Mouse (Mus musculus) MEL-GATA-1-ER (cell line): ENCODE measurements around the gene 4931422A03Rik.
"Not testable (repeated sequence)": the region's sequence is repeated elsewhere in the genome, so short reads cannot be mapped to it uniquely, and the experiment has no call there.

Experiments used
- DNase-seq: peaks from one replicate; pipeline ENCODE4 v3.0.0-alpha.2; 2012; ENCODE audit warnings: low read depth; ENCODE audit errors: extremely low read depth

Gene 4931422A03Rik

GRCm38 (mm10) chr2:104027458-104028138, 563 bp downstream of the 4931422A03Rik start, which contains the start of gene Fbxo3:
Gene Fbxo3, plus strand, starts transcription at chr2:104027721.
- DNase-seq = peak; percentile 29

DNA sequence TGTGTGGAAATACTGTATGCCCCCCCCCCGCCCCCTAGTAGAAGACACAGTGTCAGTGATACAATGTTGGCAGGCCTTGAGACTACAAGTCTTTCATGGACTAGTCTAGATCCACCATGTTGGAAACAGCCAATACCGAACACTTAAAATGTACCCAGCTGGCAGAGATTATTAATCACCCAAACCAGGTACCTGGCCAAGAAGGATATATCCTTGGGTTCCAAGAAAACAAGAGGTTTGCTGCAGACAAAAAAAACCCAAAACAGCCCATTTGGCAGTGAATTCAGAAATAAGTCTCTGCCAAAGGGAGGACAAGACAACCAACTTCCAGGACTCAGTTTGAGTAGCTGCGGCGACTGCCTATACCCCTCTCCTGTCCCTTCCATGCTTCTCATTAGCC, 3.5 kb downstream of the 4931422A03Rik start:
- no peak for DNase-seq

DNA sequence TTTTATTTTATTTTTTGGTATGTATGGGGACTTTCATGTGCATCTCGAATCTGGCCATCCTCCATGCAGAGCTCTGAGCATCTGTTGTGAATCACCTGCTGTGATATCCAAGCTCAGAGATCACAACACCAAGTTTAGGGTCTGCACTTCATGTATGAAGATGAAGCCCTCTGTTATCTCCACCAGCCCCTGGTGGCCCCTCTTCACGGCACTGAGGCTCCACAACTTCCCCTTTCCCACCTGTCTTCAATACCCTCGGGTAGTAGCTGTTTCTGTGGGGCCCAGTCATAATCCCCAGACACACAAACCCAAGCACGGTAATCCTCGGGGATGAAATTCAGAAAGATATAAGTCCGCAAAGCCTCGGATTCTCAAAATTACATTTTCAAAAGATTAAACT, 5.1 kb downstream of the 4931422A03Rik start:
- peak; percentile 23 for DNase-seq

DNA sequence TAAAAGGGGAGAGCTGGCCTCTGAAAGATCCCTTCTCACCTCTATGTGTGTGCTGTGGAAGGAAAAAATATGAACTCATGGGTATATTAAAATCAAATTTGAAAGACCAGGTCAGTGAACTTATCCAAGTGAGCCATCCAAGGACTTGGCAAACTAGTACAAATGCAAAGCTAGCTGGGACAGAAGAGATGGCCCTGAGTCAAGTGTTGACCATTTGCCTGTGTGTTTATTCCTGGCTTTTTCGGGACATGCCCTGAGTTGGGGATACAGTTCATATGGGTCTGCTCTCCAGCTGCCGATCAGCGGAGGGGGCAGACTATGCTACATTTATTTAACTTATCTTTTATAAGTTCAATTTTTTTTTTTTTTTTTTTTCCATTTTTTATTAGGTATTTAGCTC, 19.3 kb downstream of the 4931422A03Rik start:
- DNase-seq = not testable (repeated sequence)

DNA sequence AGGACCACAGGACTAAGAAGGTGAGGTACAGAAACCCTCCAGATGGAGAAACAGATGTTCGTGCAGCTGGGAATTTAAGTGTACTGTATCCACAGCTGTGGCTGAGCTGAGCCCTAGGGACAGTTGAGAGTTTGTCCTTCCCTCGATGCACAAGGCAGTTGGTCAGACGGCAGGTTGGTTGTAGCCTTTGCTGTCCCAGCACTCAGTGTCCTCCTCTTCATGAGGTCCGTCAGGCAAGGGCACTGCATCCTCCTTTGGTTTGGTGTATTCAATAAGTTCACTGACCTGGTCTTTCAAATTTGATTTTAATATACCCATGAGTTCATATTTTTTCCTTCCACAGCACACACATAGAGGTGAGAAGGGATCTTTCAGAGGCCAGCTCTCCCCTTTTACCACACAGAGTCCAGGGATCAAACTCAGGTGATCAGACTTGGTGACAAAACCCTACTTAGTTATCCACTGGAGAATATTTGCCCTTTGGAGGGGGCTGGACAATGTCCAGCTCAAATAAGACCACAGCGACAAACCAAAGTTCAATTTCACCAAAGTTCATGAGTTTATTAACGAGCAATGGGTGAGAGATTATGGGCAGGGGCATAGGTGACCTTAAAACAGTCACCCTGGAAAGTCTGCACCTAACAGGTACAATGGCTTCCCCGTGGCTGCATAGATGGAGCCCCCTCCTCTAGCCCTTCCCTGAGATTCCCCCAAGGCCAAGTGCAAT, 20.2 kb downstream of the 4931422A03Rik start:
- no peak for DNase-seq

- DNase-seq = peak; percentile 50
Measured at GRCm38 (mm10) chr2:104002711-104003413, 25.3 kb downstream of the 4931422A03Rik start.

GRCm38 (mm10) chr2:104001861-104002260, 26.3 kb downstream of the 4931422A03Rik start:
- no peak for DNase-seq

DNA sequence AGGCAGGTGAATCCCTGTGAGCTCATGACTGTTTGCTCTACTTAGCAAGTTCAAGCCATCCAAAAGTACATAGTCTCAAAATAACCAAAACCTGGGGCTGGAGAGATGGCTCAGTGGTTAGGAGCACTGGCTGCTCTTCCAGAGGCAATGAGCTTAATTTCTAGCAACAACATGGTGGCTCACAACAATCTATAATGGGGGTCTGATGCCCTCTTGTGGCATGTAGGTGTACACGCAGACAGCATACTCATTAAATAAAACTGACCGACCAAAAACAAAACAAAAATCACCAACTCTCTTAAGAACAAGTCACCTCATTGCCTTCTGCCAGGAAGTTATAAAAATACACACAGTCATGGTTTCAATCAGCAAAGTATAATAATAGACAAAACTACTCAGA, 27.1 kb downstream of the 4931422A03Rik start:
- DNase-seq = peak; percentile 56

- DNase-seq = no peak
Measured at GRCm38 (mm10) chr2:103992618-103993332, 35.4 kb downstream of the 4931422A03Rik start.

- no peak for DNase-seq
Measured at GRCm38 (mm10) chr2:103992162-103992561, 36.0 kb downstream of the 4931422A03Rik start.

DNA sequence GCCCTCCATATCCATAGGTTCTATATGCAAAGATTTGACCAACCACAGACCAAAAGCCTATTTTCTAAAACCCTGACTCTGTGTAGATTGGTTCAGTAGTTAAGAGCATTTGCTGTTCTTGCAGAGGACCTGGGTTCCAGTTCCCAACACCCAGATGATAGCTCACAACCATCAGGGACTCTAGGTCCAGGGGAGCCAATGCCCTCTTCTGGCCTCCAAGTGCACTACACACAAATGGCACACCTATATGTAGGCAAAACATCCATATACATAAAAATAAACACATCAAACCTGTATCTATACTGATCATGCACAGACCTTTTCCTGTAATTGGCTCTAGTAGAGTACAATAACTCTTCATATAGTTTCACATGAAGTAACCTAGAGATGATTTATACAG, 36.9 kb downstream of the 4931422A03Rik start:
- no peak for DNase-seq

DNA sequence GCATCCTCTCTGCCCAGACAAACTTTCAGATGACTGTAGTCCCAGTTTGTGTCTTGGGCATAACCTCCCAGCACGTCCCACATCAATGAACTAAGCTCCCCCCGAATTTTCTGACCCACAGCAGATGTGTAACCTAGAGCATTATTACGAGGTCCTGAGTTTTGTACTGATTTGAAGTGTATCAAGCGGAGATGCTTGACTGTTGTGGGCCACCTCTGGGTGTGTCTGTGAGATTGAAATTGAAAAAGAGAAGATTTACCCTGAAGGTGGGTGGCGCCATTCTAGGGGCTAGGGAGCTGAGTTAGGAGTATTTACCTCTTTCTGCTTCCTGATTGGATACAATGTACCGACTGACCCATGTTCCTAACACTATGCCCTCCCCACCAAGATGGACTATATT, 38.4 kb downstream of the 4931422A03Rik start:
- DNase-seq = no peak

DNA sequence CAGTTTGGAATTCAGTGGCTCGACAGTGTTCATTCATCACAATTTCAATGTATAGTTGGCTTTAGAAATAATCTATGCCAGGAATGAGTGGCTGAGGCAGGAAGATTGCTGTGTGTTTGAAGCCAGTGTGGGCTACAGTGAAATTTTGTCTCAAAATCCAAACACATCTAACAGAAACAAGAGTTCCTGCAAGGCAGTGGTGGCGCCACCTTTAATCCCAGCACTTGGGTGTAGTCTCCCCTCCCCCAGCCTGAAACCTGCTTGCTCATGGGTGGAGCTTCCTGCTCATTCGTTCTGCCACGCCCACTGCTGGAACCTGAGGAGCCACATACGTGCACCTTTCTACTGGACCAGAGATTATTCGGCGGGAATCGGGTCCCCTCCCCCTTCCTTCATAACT, 40.6 kb downstream of the 4931422A03Rik start:
- DNase-seq = not testable (repeated sequence)

GRCm38 (mm10) chr2:103983146-103983545, 45.0 kb downstream of the 4931422A03Rik start:
- no peak for DNase-seq

GRCm38 (mm10) chr2:103982250-103982649, 45.9 kb downstream of the 4931422A03Rik start:
- DNase-seq = no peak

- DNase-seq = no peak
Measured at GRCm38 (mm10) chr2:103977716-103978115, 50.4 kb downstream of the 4931422A03Rik start.

DNA sequence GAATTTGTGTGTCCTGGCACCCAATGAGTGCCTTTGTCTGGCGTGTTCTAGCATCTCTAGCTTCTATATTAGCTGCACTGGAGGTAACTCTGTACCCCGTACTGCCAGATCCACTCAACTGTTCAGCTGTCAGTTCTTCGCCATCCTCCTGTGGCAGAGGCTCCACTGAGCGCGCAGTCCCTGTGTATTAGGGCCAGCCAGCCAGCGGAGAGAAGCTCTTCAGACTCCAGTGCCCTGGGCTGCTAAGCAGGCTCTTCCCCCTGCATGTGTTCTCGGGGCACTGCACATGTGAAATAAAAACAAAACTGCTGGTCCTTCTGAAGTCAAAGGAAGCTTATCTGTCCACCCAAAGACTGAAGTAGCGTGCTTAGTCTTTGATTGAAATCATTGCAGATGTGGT, 50.9 kb downstream of the 4931422A03Rik start:
- DNase-seq = no peak

- DNase-seq = no peak
Measured at GRCm38 (mm10) chr2:103975904-103976303, 52.3 kb downstream of the 4931422A03Rik start.

DNA sequence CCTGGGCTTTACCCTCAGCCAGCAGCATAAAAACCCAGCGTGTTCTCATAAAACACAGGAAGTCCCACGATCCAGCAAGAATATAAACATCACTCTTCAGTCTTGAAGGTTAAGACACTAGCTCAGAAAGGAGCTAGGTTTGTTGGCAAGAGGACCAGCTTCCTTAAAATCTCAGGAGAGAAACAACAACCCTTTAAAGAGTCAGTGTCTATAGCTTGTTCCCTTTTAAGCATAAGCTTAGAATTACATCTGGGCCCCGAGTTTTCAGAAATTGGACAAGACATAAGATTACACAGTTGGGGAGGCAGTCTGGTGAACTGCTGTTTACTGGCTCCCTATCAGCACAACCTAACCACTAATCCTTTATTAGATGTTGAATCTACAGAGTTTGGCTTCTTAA, 56.3 kb downstream of the 4931422A03Rik start:
- DNase-seq = no peak

GRCm38 (mm10) chr2:103970791-103971649, 57.1 kb downstream of the 4931422A03Rik start:
- DNase-seq = no peak
